Mouse (Mus musculus) forebrain, embryonic 13.5 days (tissue): ENCODE results near the gene Dscam. TPM values are rescaled to one million over a fixed set of nuclear protein-coding genes. Genes with fewer than 3 reads are reported as not detected.

Source experiments
- ATAC-seq: fragments of 200-750 bp; cut with Nextera tagmentation; 2 replicates; pipeline ENCODE4 v1.8.0; 2017
- H3K27ac ChIP-seq: fragments of 300-500 bp; sonication (generic); 2 replicates; pipeline ENCODE4 v1.5.1; 2015; ENCODE audit warnings: inconsistent platforms, mild to moderate bottlenecking, moderate library complexity
- H3K27me3 ChIP-seq: fragments of 300-500 bp; sonication (generic); 2 replicates; pipeline ENCODE4 v1.6.1; 2015; ENCODE audit warnings: mild to moderate bottlenecking, inconsistent platforms
- H3K36me3 ChIP-seq: fragments of 300-500 bp; sonication (generic); 2 replicates; pipeline ENCODE4 v1.6.1; 2015; ENCODE audit warnings: mild to moderate bottlenecking, inconsistent platforms; ENCODE audit not compliant: poor library complexity, severe bottlenecking
- H3K4me1 ChIP-seq: fragments of 300-500 bp; sonication (generic); 2 replicates; pipeline ENCODE4 v1.6.1; 2015; ENCODE audit warnings: inconsistent platforms
- H3K4me2 ChIP-seq: fragments of 300-500 bp; sonication (generic); 2 replicates; pipeline ENCODE4 v1.6.1; 2015; ENCODE audit warnings: inconsistent platforms, mild to moderate bottlenecking, moderate library complexity
- H3K4me3 ChIP-seq: fragments of 300-500 bp; sonication (generic); 2 replicates; pipeline ENCODE4 v1.5.1; 2015; ENCODE audit warnings: mild to moderate bottlenecking, inconsistent platforms
- H3K9ac ChIP-seq: fragments of 300-500 bp; sonication (generic); 2 replicates; pipeline ENCODE4 v1.6.1; 2015; ENCODE audit warnings: mild to moderate bottlenecking, inconsistent platforms
- H3K9me3 ChIP-seq: fragments of 300-500 bp; sonication (generic); replicated peaks from 2 replicates; pipeline ENCODE4 v1.6.1; 2016; ENCODE audit warnings: inconsistent platforms
- WGBS: fragments of 180-500 bp; shearing (Covaris S2); methylation state at CpG from one replicate; pipeline ENCODE4 v1.1.7; 2015; 5-methylcytosine and 5-hydroxymethylcytosine counted together
- polyA plus RNA-seq: library from polyadenylated mRNA; unstranded; fragments of >200 nt; fragmentation: Nextera tagmentation; extraction: Ambion mirVana; gene quantifications from 2 replicates; pipeline ENCODE4 v1.2.1, GENCODE M21; 2015

Dscam gene
- polyA plus RNA-seq, 1 experiment from 2014 or later: 3.5 TPM

GRCm38 (mm10) chr16:96846585-96846984 lies 324.0 kb downstream of the Dscam start:
- Histone ChIP-seq H3K4me1 (peaks cover 54% of the 10 kb centered on the region), H3K36me3 (no peaks in the 10 kb centered on the region), H3K4me2 (no peak overlapping the region), H3K9me3 (no peaks in the 10 kb centered on the region), H3K27ac (peak overlapping the region; percentile 91), H3K4me3 (no peak overlapping the region), H3K9ac (no peak overlapping the region), H3K27me3 (no peaks in the 10 kb centered on the region)
- 2% methylated on average over 1 of the region's 1 CpGs for WGBS
- peak; percentile 46; the same call in 1 of the 2 replicates for ATAC-seq

- peak overlapping the region; percentile 91 for H3K27ac ChIP-seq
- H3K4me2 ChIP-seq: no peak overlapping the region
- no peaks in the 10 kb centered on the region for H3K9me3 ChIP-seq
- peak; percentile 87 for ATAC-seq
- no peak overlapping the region for H3K4me3 ChIP-seq
- WGBS: 15% methylated on average over 3 of the region's 3 CpGs
- peaks cover 54% of the 10 kb centered on the region for H3K4me1 ChIP-seq
- H3K27me3 ChIP-seq: no peaks in the 10 kb centered on the region
- H3K36me3 ChIP-seq: no peaks in the 10 kb centered on the region
- no peak overlapping the region for H3K9ac ChIP-seq
Measured at GRCm38 (mm10) chr16:96846113-96846512, 324.4 kb downstream of the Dscam start.

GRCm38 (mm10) chr16:96845475-96846098 lies 325.0 kb downstream of the Dscam start:
- no peaks in the 10 kb centered on the region for H3K27me3 ChIP-seq
- H3K9ac ChIP-seq: no peak overlapping the region
- no peaks in the 10 kb centered on the region for H3K9me3 ChIP-seq
- H3K36me3 ChIP-seq: no peaks in the 10 kb centered on the region
- no peak overlapping the region for H3K4me2 ChIP-seq
- H3K27ac ChIP-seq: peak overlapping the region; percentile 91
- H3K4me1 ChIP-seq: peaks cover 54% of the 10 kb centered on the region
- H3K4me3 ChIP-seq: no peak overlapping the region
- ATAC-seq: no peak
- 50% methylated on average over 3 of the region's 3 CpGs for WGBS

- no peak overlapping the region for H3K4me3 ChIP-seq
- no peaks in the 10 kb centered on the region for H3K27me3 ChIP-seq
- H3K9me3 ChIP-seq: no peaks in the 10 kb centered on the region
- no peak overlapping the region for H3K9ac ChIP-seq
- no peaks in the 10 kb centered on the region for H3K36me3 ChIP-seq
- peak; percentile 78 for ATAC-seq
- peaks cover 47% of the 10 kb centered on the region for H3K4me1 ChIP-seq
- whole genome bisulfite sequencing: 36% methylated on average over 9 of the region's 9 CpGs
- peak overlapping the region; percentile 92 for H3K27ac ChIP-seq
- no peak overlapping the region for H3K4me2 ChIP-seq
Measured at GRCm38 (mm10) chr16:96843691-96844400, 326.7 kb downstream of the Dscam start.

- H3K36me3 ChIP-seq: no peaks in the 10 kb centered on the region
- peaks cover 47% of the 10 kb centered on the region for H3K4me1 ChIP-seq
- no peak for ATAC-seq
- no peak overlapping the region for H3K9ac ChIP-seq
- H3K9me3 ChIP-seq: no peaks in the 10 kb centered on the region
- H3K27ac ChIP-seq: peak overlapping the region; percentile 76
- 94% methylated on average over 3 of the region's 3 CpGs for WGBS
- no peak overlapping the region for H3K4me2 ChIP-seq
- H3K27me3 ChIP-seq: no peaks in the 10 kb centered on the region
- no peak overlapping the region for H3K4me3 ChIP-seq
Measured at GRCm38 (mm10) chr16:96842829-96843360, 327.7 kb downstream of the Dscam start.

GRCm38 (mm10) chr16:96819649-96820048 lies 350.9 kb downstream of the Dscam start:
- 32% methylated on average over 16 of the region's 16 CpGs for WGBS
- no peaks in the 10 kb centered on the region for H3K27me3 ChIP-seq
- no peak overlapping the region for H3K27ac ChIP-seq
- no peaks in the 10 kb centered on the region for H3K4me1 ChIP-seq
- no peak overlapping the region for H3K9ac ChIP-seq
- H3K4me2 ChIP-seq: no peak overlapping the region
- H3K4me3 ChIP-seq: no peak overlapping the region
- H3K9me3 ChIP-seq: no peaks in the 10 kb centered on the region
- no peaks in the 10 kb centered on the region for H3K36me3 ChIP-seq
- peak; percentile 72; the same call in 1 of the 2 replicates for ATAC-seq

GRCm38 (mm10) chr16:96806298-96806697 lies 364.3 kb downstream of the Dscam start:
- H3K4me2 ChIP-seq: no peak overlapping the region
- 90% methylated on average over 1 of the region's 1 CpGs for WGBS
- no peaks in the 10 kb centered on the region for H3K36me3 ChIP-seq
- no peak overlapping the region for H3K4me3 ChIP-seq
- no peak overlapping the region for H3K27ac ChIP-seq
- H3K9ac ChIP-seq: no peak overlapping the region
- peaks cover 17% of the 10 kb centered on the region for H3K4me1 ChIP-seq
- H3K9me3 ChIP-seq: no peaks in the 10 kb centered on the region
- no peak for ATAC-seq
- H3K27me3 ChIP-seq: no peaks in the 10 kb centered on the region

GRCm38 (mm10) chr16:96802636-96803035 lies 367.9 kb downstream of the Dscam start:
- no peak overlapping the region for H3K27ac ChIP-seq
- ATAC-seq: no peak
- H3K9me3 ChIP-seq: no peaks in the 10 kb centered on the region
- no peak overlapping the region for H3K4me3 ChIP-seq
- peaks cover 18% of the 10 kb centered on the region for H3K4me1 ChIP-seq
- no peak overlapping the region for H3K9ac ChIP-seq
- H3K36me3 ChIP-seq: no peaks in the 10 kb centered on the region
- WGBS: 84% methylated on average over 2 of the region's 2 CpGs
- H3K4me2 ChIP-seq: no peak overlapping the region
- no peaks in the 10 kb centered on the region for H3K27me3 ChIP-seq

- Histone ChIP-seq H3K4me1 (peaks cover 18% of the 10 kb centered on the region), H3K4me2 (no peak overlapping the region), H3K9me3 (no peaks in the 10 kb centered on the region), H3K27me3 (no peaks in the 10 kb centered on the region), H3K27ac (no peak overlapping the region), H3K4me3 (no peak overlapping the region), H3K9ac (no peak overlapping the region), H3K36me3 (no peaks in the 10 kb centered on the region)
- peak; percentile 74 for ATAC-seq
- WGBS: 90% methylated on average over 1 of the region's 1 CpGs
Measured at GRCm38 (mm10) chr16:96801650-96802237, 368.8 kb downstream of the Dscam start.

- Histone ChIP-seq H3K27ac (no peak overlapping the region), H3K36me3 (no peaks in the 10 kb centered on the region), H3K4me3 (no peak overlapping the region), H3K4me1 (no peaks in the 10 kb centered on the region), H3K9ac (no peak overlapping the region), H3K9me3 (no peaks in the 10 kb centered on the region), H3K4me2 (no peak overlapping the region), H3K27me3 (no peaks in the 10 kb centered on the region)
- 55% methylated on average over 2 of the region's 2 CpGs for WGBS
- ATAC-seq: no peak
Measured at GRCm38 (mm10) chr16:96795431-96795830, 375.1 kb downstream of the Dscam start.

GRCm38 (mm10) chr16:96791307-96791706 lies 379.2 kb downstream of the Dscam start:
- no peak for ATAC-seq
- Histone ChIP-seq H3K27me3 (no peaks in the 10 kb centered on the region), H3K9me3 (no peaks in the 10 kb centered on the region), H3K4me2 (no peak overlapping the region), H3K9ac (no peak overlapping the region), H3K4me3 (no peak overlapping the region), H3K4me1 (peaks cover 11% of the 10 kb centered on the region), H3K27ac (no peak overlapping the region), H3K36me3 (no peaks in the 10 kb centered on the region)
- WGBS: 86% methylated on average over 2 of the region's 2 CpGs

- H3K36me3 ChIP-seq: no peaks in the 10 kb centered on the region
- no peak overlapping the region for H3K4me2 ChIP-seq
- peaks cover 11% of the 10 kb centered on the region for H3K4me1 ChIP-seq
- H3K4me3 ChIP-seq: no peak overlapping the region
- H3K9ac ChIP-seq: no peak overlapping the region
- no peaks in the 10 kb centered on the region for H3K27me3 ChIP-seq
- ATAC-seq: 0 out of 2 replicates have a peak, but pooled peaks have one; percentile 27
- no peak overlapping the region for H3K27ac ChIP-seq
- 28% methylated on average over 5 of the region's 5 CpGs for WGBS
- no peaks in the 10 kb centered on the region for H3K9me3 ChIP-seq
Measured at GRCm38 (mm10) chr16:96788286-96788685, 382.3 kb downstream of the Dscam start.
